Mouse (Mus musculus) stomach, embryonic 15.5 days (tissue): ENCODE data around the gene Abcb7. TPM values are rescaled to one million over a fixed set of nuclear protein-coding genes. Genes with fewer than 3 reads are reported as not detected.

Source experiments
- ATAC-seq: fragments of 200-750 bp; cut with Nextera tagmentation; 2 replicates; pipeline ENCODE4 v1.8.0; 2017; ENCODE audit warnings: low read depth, moderate number of reproducible peaks, moderate TSS enrichment; ENCODE audit not compliant: insufficient read depth, low FRiP score
- H3K27ac ChIP-seq: fragments of 300-500 bp; sonication (generic); 2 replicates; pipeline ENCODE4 v1.5.1; 2015; ENCODE audit warnings: mild to moderate bottlenecking, inconsistent platforms
- H3K27me3 ChIP-seq: fragments of 300-500 bp; sonication (generic); replicated peaks from 2 replicates; pipeline ENCODE4 v1.6.1; 2015; ENCODE audit warnings: inconsistent platforms
- H3K36me3 ChIP-seq: fragments of 300-500 bp; sonication (generic); 2 replicates; pipeline ENCODE4 v1.6.1; 2015; ENCODE audit warnings: inconsistent platforms
- H3K4me1 ChIP-seq: fragments of 300-500 bp; sonication (generic); 2 replicates; pipeline ENCODE4 v1.6.1; 2015; ENCODE audit warnings: inconsistent platforms
- H3K4me2 ChIP-seq: fragments of 300-500 bp; sonication (generic); 2 replicates; pipeline ENCODE4 v1.6.1; 2015; ENCODE audit warnings: mild to moderate bottlenecking, inconsistent platforms
- H3K4me3 ChIP-seq: fragments of 300-500 bp; sonication (generic); replicated peaks from 2 replicates; pipeline ENCODE4 v1.5.1; 2015; ENCODE audit warnings: inconsistent platforms
- H3K9ac ChIP-seq: fragments of 300-500 bp; sonication (generic); 2 replicates; pipeline ENCODE4 v1.6.1; 2015; ENCODE audit warnings: inconsistent platforms
- H3K9me3 ChIP-seq: fragments of 300-500 bp; sonication (generic); 2 replicates; pipeline ENCODE4 v1.6.1; 2016; ENCODE audit warnings: inconsistent platforms
- WGBS: fragments of 180-500 bp; shearing (Covaris S2); methylation state at CpG from one replicate; pipeline ENCODE4 v1.1.7; 2015; 5-methylcytosine and 5-hydroxymethylcytosine counted together
- polyA plus RNA-seq: library from polyadenylated mRNA; unstranded; fragments of >200 nt; fragmentation: Nextera tagmentation; extraction: Ambion mirVana; gene quantifications from 2 replicates; pipeline ENCODE4 v1.2.1, GENCODE M21; 2015

The Abcb7 gene
- polyA plus RNA-seq, 1 experiment from 2014 or later: 7.9 TPM

DNA sequence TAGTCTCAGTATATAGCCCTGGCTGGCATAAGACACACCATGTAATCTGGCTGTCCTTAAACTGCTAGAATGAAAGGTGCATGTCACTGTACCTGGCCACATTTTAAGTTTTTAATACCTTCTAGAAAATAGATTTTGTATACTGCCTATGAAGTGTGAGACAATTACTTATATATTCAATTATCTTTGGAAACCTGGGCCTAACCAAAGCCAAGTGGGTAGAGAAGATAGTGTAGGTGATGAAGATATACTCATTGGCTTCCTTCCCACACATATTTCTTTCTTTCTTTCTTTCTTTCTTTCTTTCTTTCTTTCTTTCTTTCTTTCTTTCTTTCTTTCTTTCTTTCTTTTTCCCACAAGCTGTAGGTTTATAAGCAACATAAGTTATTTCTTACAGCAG, 121.9 kb downstream of the Abcb7 start:
- ATAC-seq: no peak
- H3K4me3 ChIP-seq: no peak overlapping the region
- H3K27me3 ChIP-seq: no peaks in the 10 kb centered on the region
- no peaks in the 10 kb centered on the region for H3K9me3 ChIP-seq
- no peak overlapping the region for H3K27ac ChIP-seq
- no peaks in the 10 kb centered on the region for H3K36me3 ChIP-seq
- no peaks in the 10 kb centered on the region for H3K4me1 ChIP-seq
- no peak overlapping the region for H3K4me2 ChIP-seq
- H3K9ac ChIP-seq: no peak overlapping the region

DNA sequence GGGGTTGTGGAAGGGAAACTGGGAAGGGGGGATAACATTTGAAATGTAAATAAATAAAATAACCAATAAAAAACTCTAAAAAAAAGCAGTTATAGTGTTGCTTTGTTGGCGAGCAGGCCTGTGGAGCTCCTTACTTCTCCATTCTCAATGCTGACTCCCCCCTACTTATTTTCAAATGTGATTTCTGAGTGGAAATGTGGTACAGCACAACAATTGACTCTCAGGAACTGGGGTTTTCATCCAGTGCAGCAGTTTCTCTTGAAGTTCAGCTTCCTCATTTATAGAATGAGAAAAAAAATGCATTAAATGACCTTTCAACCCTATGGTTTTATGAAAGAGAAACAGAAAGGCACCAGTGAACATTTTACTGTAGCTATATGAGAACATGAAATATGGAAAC, 133.8 kb downstream of the Abcb7 start:
- H3K4me1 ChIP-seq: no peaks in the 10 kb centered on the region
- no peaks in the 10 kb centered on the region for H3K36me3 ChIP-seq
- no peak overlapping the region for H3K27ac ChIP-seq
- H3K4me3 ChIP-seq: no peak overlapping the region
- H3K27me3 ChIP-seq: no peaks in the 10 kb centered on the region
- H3K9me3 ChIP-seq: no peaks in the 10 kb centered on the region
- WGBS: 92% methylated on average over 1 of the region's 1 CpGs
- no peak for ATAC-seq
- H3K4me2 ChIP-seq: no peak overlapping the region
- no peak overlapping the region for H3K9ac ChIP-seq

DNA sequence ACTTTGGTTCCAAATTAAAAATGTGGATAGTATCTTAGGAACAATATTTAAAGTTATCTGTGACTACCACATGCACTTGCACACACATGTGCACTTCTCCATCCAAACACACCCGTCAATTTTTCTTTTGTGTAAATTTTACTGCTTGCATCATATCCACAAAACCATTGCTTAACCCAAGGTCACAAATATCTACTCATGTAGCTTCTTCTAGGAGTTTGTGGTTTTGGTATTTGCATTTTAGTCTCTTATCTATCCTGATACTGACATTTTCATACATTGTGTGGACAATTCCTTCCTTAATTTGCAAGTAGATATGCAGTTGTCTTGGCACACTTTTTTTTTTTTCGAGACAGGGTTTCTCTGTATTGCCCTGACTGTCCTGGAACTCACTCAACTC, 149.3 kb downstream of the Abcb7 start:
- no peak for ATAC-seq
- H3K4me1 ChIP-seq: no peaks in the 10 kb centered on the region
- 78% methylated on average over 2 of the region's 2 CpGs for WGBS

DNA sequence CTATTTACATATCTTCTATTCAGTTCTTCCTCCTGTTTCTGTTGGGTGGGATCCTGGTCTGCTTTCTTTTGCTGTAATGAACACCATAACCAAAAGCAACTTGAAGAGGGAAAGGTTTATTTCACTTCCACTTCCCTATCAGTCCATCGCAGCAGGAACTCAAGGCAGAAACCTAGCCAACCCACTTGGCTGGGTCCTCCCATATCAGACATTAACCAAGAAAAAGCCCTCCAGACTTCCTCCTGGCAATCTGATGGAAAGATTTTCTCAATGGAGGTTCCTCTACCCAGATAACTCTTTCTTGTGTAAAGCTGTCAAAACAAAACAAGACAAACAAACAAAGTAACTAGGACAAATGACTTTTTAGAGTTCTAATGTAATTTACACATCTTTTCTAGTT, 151.2 kb downstream of the Abcb7 start:
- 62% methylated on average over 1 of the region's 1 CpGs for WGBS
- Histone ChIP-seq H3K9ac (no peak overlapping the region), H3K27me3 (no peaks in the 10 kb centered on the region), H3K9me3 (no peaks in the 10 kb centered on the region), H3K27ac (no peak overlapping the region), H3K36me3 (no peaks in the 10 kb centered on the region), H3K4me3 (no peak overlapping the region), H3K4me1 (no peaks in the 10 kb centered on the region), H3K4me2 (no peak overlapping the region)
- ATAC-seq: no peak

More for the DNA sequence above, 149.3 kb downstream of the Abcb7 start:
- H3K4me3 ChIP-seq: no peak overlapping the region
- no peak overlapping the region for H3K9ac ChIP-seq
- H3K4me2 ChIP-seq: no peak overlapping the region
- no peaks in the 10 kb centered on the region for H3K9me3 ChIP-seq
- H3K27ac ChIP-seq: no peak overlapping the region
- H3K27me3 ChIP-seq: no peaks in the 10 kb centered on the region
- no peaks in the 10 kb centered on the region for H3K36me3 ChIP-seq

DNA sequence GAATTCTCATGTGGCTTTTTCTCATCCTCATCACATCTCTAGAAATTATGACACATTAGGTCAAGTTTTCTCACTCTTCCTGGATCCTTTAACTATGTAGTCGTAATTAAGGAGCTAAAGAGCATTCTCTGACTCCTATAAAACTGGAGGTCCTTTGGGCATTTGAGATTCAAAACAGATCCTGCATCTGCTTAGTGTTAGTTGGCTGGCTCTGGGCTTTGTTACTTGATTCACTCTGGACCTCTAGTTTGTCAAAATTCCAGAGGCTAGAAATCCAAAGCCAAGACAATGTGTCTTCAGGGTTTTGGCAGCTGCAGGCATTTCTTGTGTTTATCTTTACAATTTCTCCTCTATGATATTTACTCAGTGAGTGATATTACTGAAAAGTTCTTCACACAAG, 157.1 kb downstream of the Abcb7 start:
- Histone ChIP-seq H3K27ac (no peak overlapping the region), H3K4me2 (no peak overlapping the region), H3K27me3 (no peaks in the 10 kb centered on the region), H3K4me1 (no peaks in the 10 kb centered on the region), H3K4me3 (no peak overlapping the region), H3K9ac (no peak overlapping the region), H3K9me3 (no peaks in the 10 kb centered on the region), H3K36me3 (no peaks in the 10 kb centered on the region)
- 53% methylated on average over 1 of the region's 1 CpGs for WGBS
- ATAC-seq: no peak

Other genes starting within 250 kb of the Abcb7 start
- 0.75 and 0.82 TPM in 2 replicates for gene Nexmif, start 212.7 kb downstream of the Abcb7 start, polyA plus RNA-seq
- gene Uprt, start 69.0 kb upstream of the Abcb7 start, polyA plus RNA-seq: 1.7 and 2.4 TPM in 2 replicates